Mouse (Mus musculus): Measurements from ENCODE around the gene Nrg4.

Nrg4 gene

GRCm38 (mm10) chr9:55215056-55215455 is 111.6 kb downstream of the Nrg4 start:
- ATAC-seq (ENCODE audit: low TSS enrichment) = no peak

- ATAC-seq (ENCODE audit: low TSS enrichment) = no peak
These were observed 113.2 kb downstream of the Nrg4 start for GRCm38 (mm10) chr9:55213396-55213795.

- no peak for ATAC-seq (ENCODE audit: low TSS enrichment)
These were observed 115.0 kb downstream of the Nrg4 start for GRCm38 (mm10) chr9:55211611-55212010.

GRCm38 (mm10) chr9:55208790-55209481 is 117.7 kb downstream of the Nrg4 start, which contains the start of gene Fbxo22:
Gene Fbxo22, plus strand, starts transcription at chr9:55208925.
- ATAC-seq (ENCODE audit: low TSS enrichment) = peak; percentile 97

GRCm38 (mm10) chr9:55208458-55208789 is 118.2 kb downstream of the Nrg4 start:
- ATAC-seq (ENCODE audit: low TSS enrichment) = peak; percentile 25; the same call in 1 of the 2 replicates

GRCm38 (mm10) chr9:55199348-55199747 is 127.3 kb downstream of the Nrg4 start:
- ATAC-seq (ENCODE audit: low TSS enrichment) = peak; percentile 96

GRCm38 (mm10) chr9:55198260-55198659 is 128.4 kb downstream of the Nrg4 start:
- peak; percentile 53; the same call in 1 of the 2 replicates for ATAC-seq (ENCODE audit: low TSS enrichment)

GRCm38 (mm10) chr9:55195876-55196275 is 130.8 kb downstream of the Nrg4 start:
- no peak for ATAC-seq (ENCODE audit: low TSS enrichment)

GRCm38 (mm10) chr9:55174235-55174634 is 152.4 kb downstream of the Nrg4 start:
- no peak for ATAC-seq (ENCODE audit: low TSS enrichment)

- no peak for ATAC-seq (ENCODE audit: low TSS enrichment)
These were observed 154.4 kb downstream of the Nrg4 start for GRCm38 (mm10) chr9:55172195-55172685.

- peak; percentile 52; the same call in 1 of the 2 replicates for ATAC-seq (ENCODE audit: low TSS enrichment)
These were observed 155.8 kb downstream of the Nrg4 start for GRCm38 (mm10) chr9:55170655-55171412.
